Mouse (Mus musculus) midbrain, embryonic 14.5 days (tissue): Measurements from ENCODE around the gene Syce2. TPM values are rescaled to one million over a fixed set of nuclear protein-coding genes. Genes with fewer than 3 reads are reported as not detected.
"Not testable (repeated sequence)": the region's sequence is repeated elsewhere in the genome, so short reads cannot be mapped to it uniquely, and the experiment has no call there.

Experiments used
- ATAC-seq: fragments of 200-750 bp; cut with Nextera tagmentation; 2 replicates; pipeline ENCODE4 v1.8.0; 2017; ENCODE audit warnings: moderate number of reproducible peaks, moderate library complexity; ENCODE audit not compliant: low FRiP score, low TSS enrichment
- DNase-seq: peaks from one replicate; pipeline ENCODE4 v3.0.0-alpha.2; 2015
- H3K27ac ChIP-seq: fragments of 300-500 bp; sonication (generic); replicated peaks from 2 replicates; pipeline ENCODE4 v1.5.1; 2014; ENCODE audit warnings: mild to moderate bottlenecking, low read depth, low read length, moderate library complexity
- H3K27me3 ChIP-seq: fragments of 300-500 bp; sonication (generic); 2 replicates; pipeline ENCODE4 v1.6.1; 2014; ENCODE audit warnings: low read length, control low read depth, mixed read lengths; ENCODE audit not compliant: control insufficient read depth, insufficient read depth
- H3K36me3 ChIP-seq: fragments of 300-500 bp; sonication (generic); 2 replicates; pipeline ENCODE4 v1.6.1; 2014; ENCODE audit warnings: low read length, control low read depth; ENCODE audit not compliant: control insufficient read depth, insufficient read depth
- H3K4me1 ChIP-seq: fragments of 300-500 bp; sonication (generic); 2 replicates; pipeline ENCODE4 v1.6.1; 2014; ENCODE audit warnings: mild to moderate bottlenecking, antibody characterized with exemption, low read length, control low read depth; ENCODE audit not compliant: control insufficient read depth, insufficient read depth
- H3K4me2 ChIP-seq: fragments of 300-500 bp; sonication (generic); 2 replicates; pipeline ENCODE4 v1.6.1; 2014; ENCODE audit warnings: mild to moderate bottlenecking, low read length, moderate library complexity
- H3K4me3 ChIP-seq: fragments of 300-500 bp; sonication (generic); replicated peaks from 2 replicates; pipeline ENCODE4 v1.5.1; 2014; ENCODE audit warnings: low read depth, low read length
- H3K9ac ChIP-seq: fragments of 300-500 bp; sonication (generic); replicated peaks from 2 replicates; pipeline ENCODE4 v1.6.1; 2014; ENCODE audit warnings: mild to moderate bottlenecking, low read length, moderate library complexity
- H3K9me3 ChIP-seq: fragments of 300-500 bp; sonication (generic); 2 replicates; pipeline ENCODE4 v1.6.1; 2016; ENCODE audit warnings: low read length, control low read depth, mixed read lengths; ENCODE audit not compliant: control insufficient read depth
- WGBS: fragments of 180-500 bp; shearing (Covaris S2); extraction: QIAGEN DNeasy Blood & Tissue Kit; methylation state at CpG from one replicate; pipeline ENCODE4 v1.1.7; 2014; 5-methylcytosine and 5-hydroxymethylcytosine counted together
- polyA plus RNA-seq: library from polyadenylated mRNA; unstranded; fragments of >200 nt; fragmentation: Nextera tagmentation; extraction: Ambion mirVana; gene quantifications from 2 replicates; pipeline ENCODE4 v1.2.1, GENCODE M21; 2014

Syce2 gene
- polyA plus RNA-seq, result 17.4 and 27.4 TPM in 2 replicates

- Histone ChIP-seq H3K4me2 (peak within 1 kb of the TSS; percentile 69), H3K4me3 (peak within 1 kb of the TSS; percentile 36), H3K4me1 (peaks cover 5% of the 10 kb centered on the region), H3K27ac (no peak within 1 kb of the TSS), H3K9me3 (no peaks in the 10 kb centered on the region), H3K36me3 (peaks cover 39% of the 10 kb centered on the region), H3K27me3 (0 out of 2 replicates have a peak, but pooled peaks cover 7% of the 10 kb centered on the region), H3K9ac (peak within 1 kb of the TSS; percentile 43)
- ATAC-seq (peak; percentile 64; the same call in 1 of the 2 replicates), DNase-seq (peak; percentile 75)
- 15% methylated on average over 46 of the region's 46 CpGs for WGBS
Observed at GRCm38 (mm10) chr8:84871376-84872308, at the start of gene Syce2. TSS of gene Syce2 (plus strand) at chr8:84872111.

- Histone ChIP-seq H3K9me3 (no peaks in the 10 kb centered on the region), H3K4me1 (no peaks in the 10 kb centered on the region), H3K27me3 (no peaks in the 10 kb centered on the region), H3K4me3 (peak within 1 kb of the TSS; percentile 15; the same call in 1 of the 2 replicates), H3K27ac (no peak within 1 kb of the TSS), H3K4me2 (peak within 1 kb of the TSS; percentile 53), H3K9ac (no peak within 1 kb of the TSS; the same call in 1 of the 2 replicates), H3K36me3 (no peaks in the 10 kb centered on the region)
- DNase-seq, result no peak
- WGBS, result 34% methylated on average over 3 of the region's 3 CpGs
- ATAC-seq, result no peak
Observed at GRCm38 (mm10) chr8:84822723-84823122, 49.2 kb upstream of the Syce2 start, which contains the start of gene Dand5. TSS of gene Dand5 (minus strand) at chr8:84822823.

GRCm38 (mm10) chr8:84823653-84824052 lies 48.3 kb upstream of the Syce2 start:
- Histone ChIP-seq H3K9ac (no peak overlapping the region; the same call in 1 of the 2 replicates), H3K4me3 (peak overlapping the region; percentile 15; the same call in 1 of the 2 replicates)

GRCm38 (mm10) chr8:84825636-84826035 lies 46.3 kb upstream of the Syce2 start:
- no peak overlapping the region for H3K4me2 ChIP-seq

More at GRCm38 (mm10) chr8:84823653-84824052, 48.3 kb upstream of the Syce2 start:
- no peaks in the 10 kb centered on the region for H3K4me1 ChIP-seq
- no peak overlapping the region for H3K27ac ChIP-seq
- under 1% methylated on average over 18 of the region's 18 CpGs for WGBS
- peak overlapping the region; percentile 53 for H3K4me2 ChIP-seq
- DNase-seq (peak; percentile 93), ATAC-seq (peak; percentile 78)
- no peaks in the 10 kb centered on the region for H3K36me3 ChIP-seq
- H3K9me3 ChIP-seq, result no peaks in the 10 kb centered on the region
- H3K27me3 ChIP-seq, result no peaks in the 10 kb centered on the region

GRCm38 (mm10) chr8:84826518-84826917 lies 45.4 kb upstream of the Syce2 start:
- H3K27me3 ChIP-seq, ATAC-seq, DNase-seq, H3K9ac ChIP-seq, H3K36me3 ChIP-seq, H3K9me3 ChIP-seq, H3K27ac ChIP-seq, H3K4me2 ChIP-seq, H3K4me1 ChIP-seq, H3K4me3 ChIP-seq: not testable (repeated sequence)
- 83% methylated on average over 1 of the region's 2 CpGs for WGBS

More at GRCm38 (mm10) chr8:84825636-84826035, 46.3 kb upstream of the Syce2 start:
- DNase-seq (no peak), ATAC-seq (no peak)
- no peaks in the 10 kb centered on the region for H3K4me1 ChIP-seq
- H3K9me3 ChIP-seq, result no peaks in the 10 kb centered on the region
- WGBS, result 74% methylated on average over 4 of the region's 4 CpGs
- no peak overlapping the region for H3K9ac ChIP-seq
- no peaks in the 10 kb centered on the region for H3K36me3 ChIP-seq
- no peaks in the 10 kb centered on the region for H3K27me3 ChIP-seq
- no peak overlapping the region for H3K4me3 ChIP-seq
- no peak overlapping the region for H3K27ac ChIP-seq

- Histone ChIP-seq H3K9ac (peak within 1 kb of the TSS; percentile 93), H3K4me3 (peak within 1 kb of the TSS; percentile 85), H3K27me3 (no peaks in the 10 kb centered on the region), H3K4me2 (peak within 1 kb of the TSS; percentile 67), H3K9me3 (no peaks in the 10 kb centered on the region), H3K36me3 (peaks cover 32% of the 10 kb centered on the region), H3K4me1 (peaks cover 8% of the 10 kb centered on the region; the same call in 1 of the 2 replicates), H3K27ac (peak within 1 kb of the TSS; percentile 94)
- DNase-seq, result no peak
- 84% methylated on average over 11 of the region's 11 CpGs for WGBS
- no peak for ATAC-seq
Observed at GRCm38 (mm10) chr8:84831490-84831889, 40.4 kb upstream of the Syce2 start, which contains the start of gene Gadd45gip1. TSS of gene Gadd45gip1 (plus strand) at chr8:84831522.

GRCm38 (mm10) chr8:84832034-84832717 lies 39.7 kb upstream of the Syce2 start:
- H3K36me3 ChIP-seq, result peaks cover 38% of the 10 kb centered on the region
- H3K9ac ChIP-seq, result peak overlapping the region; percentile 93
- no peaks in the 10 kb centered on the region for H3K27me3 ChIP-seq
- H3K4me1 ChIP-seq, result peaks cover 8% of the 10 kb centered on the region; the same call in 1 of the 2 replicates
- 1% methylated on average over 59 of the region's 59 CpGs for WGBS
- ATAC-seq, result peak; percentile 73
- peak; percentile 92 for DNase-seq
- peak overlapping the region; percentile 67 for H3K4me2 ChIP-seq
- peak overlapping the region; percentile 94 for H3K27ac ChIP-seq
- no peaks in the 10 kb centered on the region for H3K9me3 ChIP-seq
- peak overlapping the region; percentile 85 for H3K4me3 ChIP-seq
